Mouse (Mus musculus) megakaryocyte progenitor cell, adult 5-6 weeks (primary cell): ENCODE measurements around the gene Spef2. TPM values are rescaled to one million over a fixed set of nuclear protein-coding genes. Genes with fewer than 3 reads are reported as not detected.
"Not testable (repeated sequence)": the region's sequence is repeated elsewhere in the genome, so short reads cannot be mapped to it uniquely, and the experiment has no call there.

Experiments
- ATAC-seq: replicated peaks from 2 replicates; pipeline ENCODE4 v1.8.0; 2016; ENCODE audit warnings: mild to moderate bottlenecking, moderate TSS enrichment, inconsistent platforms; ENCODE audit not compliant: poor library complexity
- total RNA-seq, 2 experiments: library from RNA; stranded (forward) in 1 of 2; stranded (reverse) in 1 of 2; fragments of 157-497, 149-512 nt in 1 of 2; fragments of 200-1000 nt in 1 of 2; gene quantifications; 2 replicates each; pipeline versions ENCODE4 v1.2.3 to v1.2.4; 2015 to 2017

Gene Spef2
- total RNA-seq, 2 experiments from 2014 or later: 0.12 to 0.32 TPM

GRCm38 (mm10) chr15:9677343-9678036, 71.2 kb downstream of the Spef2 start:
- ATAC-seq: peak; percentile 69

- no peak for ATAC-seq
These were observed 80.1 kb downstream of the Spef2 start for GRCm38 (mm10) chr15:9668575-9668974.

- ATAC-seq: not testable (repeated sequence)
These were observed 83.7 kb downstream of the Spef2 start for GRCm38 (mm10) chr15:9664948-9665347.

GRCm38 (mm10) chr15:9661215-9661614, 87.5 kb downstream of the Spef2 start:
- ATAC-seq: no peak

- ATAC-seq: no peak
These were observed 114.2 kb downstream of the Spef2 start for GRCm38 (mm10) chr15:9634471-9634870.

GRCm38 (mm10) chr15:9631657-9632056, 117.0 kb downstream of the Spef2 start:
- no peak for ATAC-seq

GRCm38 (mm10) chr15:9629660-9630059, 119.0 kb downstream of the Spef2 start:
- 0 out of 2 replicates have a peak, but pooled peaks have one; percentile 20 for ATAC-seq

- ATAC-seq: no peak
These were observed 124.0 kb downstream of the Spef2 start for GRCm38 (mm10) chr15:9624619-9625018.

- ATAC-seq: no peak; the same call in 1 of the 2 replicates
These were observed 140.5 kb downstream of the Spef2 start for GRCm38 (mm10) chr15:9608177-9608576.

- ATAC-seq: no peak
These were observed 148.6 kb downstream of the Spef2 start for GRCm38 (mm10) chr15:9600088-9600455.

GRCm38 (mm10) chr15:9599382-9600087, 149.1 kb downstream of the Spef2 start:
- no peak for ATAC-seq

GRCm38 (mm10) chr15:9596298-9597060, 152.2 kb downstream of the Spef2 start:
- 0 out of 2 replicates have a peak, but pooled peaks have one; percentile 23 for ATAC-seq

GRCm38 (mm10) chr15:9589939-9590338, 158.7 kb downstream of the Spef2 start:
- ATAC-seq: no peak

GRCm38 (mm10) chr15:9580470-9581280, 168.0 kb downstream of the Spef2 start:
- peak; percentile 39 for ATAC-seq

GRCm38 (mm10) chr15:9577303-9577702, 171.4 kb downstream of the Spef2 start:
- ATAC-seq: 0 out of 2 replicates have a peak, but pooled peaks have one; percentile 31

GRCm38 (mm10) chr15:9574796-9575195, 173.9 kb downstream of the Spef2 start:
- ATAC-seq: 0 out of 2 replicates have a peak, but pooled peaks have one; percentile 9

- no peak for ATAC-seq
These were observed 175.3 kb downstream of the Spef2 start for GRCm38 (mm10) chr15:9573361-9573760.

- no peak for ATAC-seq
These were observed 176.0 kb downstream of the Spef2 start for GRCm38 (mm10) chr15:9572664-9573063.

GRCm38 (mm10) chr15:9571896-9572295, 176.8 kb downstream of the Spef2 start:
- ATAC-seq: peak; percentile 90

- ATAC-seq: no peak
These were observed 181.4 kb downstream of the Spef2 start for GRCm38 (mm10) chr15:9567316-9567715.

- ATAC-seq: no peak
These were observed 183.3 kb downstream of the Spef2 start for GRCm38 (mm10) chr15:9565396-9565795.
